Mouse (Mus musculus): ENCODE results near the gene Gtf3c3. TPM values are rescaled to one million over a fixed set of nuclear protein-coding genes. Genes with fewer than 3 reads are reported as not detected.

Gene Gtf3c3
- polyA plus RNA-seq, 1 experiment from 2014 or later, result 34.5 TPM

- no peak overlapping the region for H3K4me2 ChIP-seq
- H3K27ac ChIP-seq (ENCODE audit: low read depth, low read length), result no peak overlapping the region
- DNase-seq (ENCODE audit: low spot score, missing footprints) (peak; percentile 74), ATAC-seq (ENCODE audit: low FRiP score) (no peak)
- no peaks in the 10 kb centered on the region for H3K4me1 ChIP-seq (ENCODE audit: control insufficient read depth, insufficient read depth, low read length)
- 0 out of 2 replicates have a peak, but pooled peaks cover 3% of the 10 kb centered on the region for H3K36me3 ChIP-seq (ENCODE audit: control insufficient read depth, insufficient read depth, low read length)
- H3K27me3 ChIP-seq (ENCODE audit: control insufficient read depth, insufficient read depth, low read length), result no peaks in the 10 kb centered on the region
- H3K9me3 ChIP-seq (ENCODE audit: control insufficient read depth, low read length), result no peaks in the 10 kb centered on the region
- no peak overlapping the region for H3K4me3 ChIP-seq (ENCODE audit: low read depth, low read length)
- no peak overlapping the region for H3K9ac ChIP-seq (ENCODE audit: low read length)
- 88% methylated on average over 4 of the region's 4 CpGs for WGBS
Measured at GRCm38 (mm10) chr1:54422195-54422750, 16.5 kb downstream of the Gtf3c3 start.

- no peaks in the 10 kb centered on the region for H3K27me3 ChIP-seq (ENCODE audit: control insufficient read depth, insufficient read depth, low read length)
Measured at GRCm38 (mm10) chr1:54421670-54422069, 17.1 kb downstream of the Gtf3c3 start.

GRCm38 (mm10) chr1:54402736-54403135 lies 36.0 kb downstream of the Gtf3c3 start:
- Histone ChIP-seq H3K9me3 (ENCODE audit: control insufficient read depth, low read length) (no peaks in the 10 kb centered on the region), H3K36me3 (ENCODE audit: control insufficient read depth, insufficient read depth, low read length) (peaks cover 10% of the 10 kb centered on the region), H3K4me2 (no peak overlapping the region), H3K4me1 (ENCODE audit: control insufficient read depth, insufficient read depth, low read length) (no peaks in the 10 kb centered on the region), H3K27me3 (ENCODE audit: control insufficient read depth, insufficient read depth, low read length) (no peaks in the 10 kb centered on the region), H3K4me3 (ENCODE audit: low read depth, low read length) (no peak overlapping the region), H3K27ac (ENCODE audit: low read depth, low read length) (no peak overlapping the region), H3K9ac (ENCODE audit: low read length) (no peak overlapping the region)
- DNase-seq (ENCODE audit: low spot score, missing footprints) (peak; percentile 69), ATAC-seq (ENCODE audit: low FRiP score) (no peak)

More at GRCm38 (mm10) chr1:54421670-54422069, 17.1 kb downstream of the Gtf3c3 start:
- no peak overlapping the region for H3K9ac ChIP-seq (ENCODE audit: low read length)
- no peak overlapping the region for H3K27ac ChIP-seq (ENCODE audit: low read depth, low read length)
- DNase-seq (ENCODE audit: low spot score, missing footprints), result no peak
- WGBS, result 93% methylated on average over 3 of the region's 3 CpGs
- no peak for ATAC-seq (ENCODE audit: low FRiP score)
- 0 out of 2 replicates have a peak, but pooled peaks cover 3% of the 10 kb centered on the region for H3K36me3 ChIP-seq (ENCODE audit: control insufficient read depth, insufficient read depth, low read length)
- no peak overlapping the region for H3K4me3 ChIP-seq (ENCODE audit: low read depth, low read length)
- H3K4me1 ChIP-seq (ENCODE audit: control insufficient read depth, insufficient read depth, low read length), result no peaks in the 10 kb centered on the region
- no peaks in the 10 kb centered on the region for H3K9me3 ChIP-seq (ENCODE audit: control insufficient read depth, low read length)
- H3K4me2 ChIP-seq, result no peak overlapping the region

- no peaks in the 10 kb centered on the region for H3K36me3 ChIP-seq (ENCODE audit: control insufficient read depth, insufficient read depth, low read length)
- H3K27me3 ChIP-seq (ENCODE audit: control insufficient read depth, insufficient read depth, low read length), result no peaks in the 10 kb centered on the region
- H3K4me1 ChIP-seq (ENCODE audit: control insufficient read depth, insufficient read depth, low read length), result no peaks in the 10 kb centered on the region
- no peak overlapping the region for H3K4me2 ChIP-seq
- H3K9ac ChIP-seq (ENCODE audit: low read length), result no peak overlapping the region
- H3K27ac ChIP-seq (ENCODE audit: low read depth, low read length), result no peak overlapping the region
- no peaks in the 10 kb centered on the region for H3K9me3 ChIP-seq (ENCODE audit: control insufficient read depth, low read length)
- ATAC-seq (ENCODE audit: low FRiP score) (no peak), DNase-seq (ENCODE audit: low spot score, missing footprints) (peak; percentile 78)
- 14% methylated on average over 1 of the region's 1 CpGs for WGBS
- no peak overlapping the region for H3K4me3 ChIP-seq (ENCODE audit: low read depth, low read length)
Measured at GRCm38 (mm10) chr1:54384221-54384620, 54.5 kb downstream of the Gtf3c3 start.

- H3K4me2 ChIP-seq, result no peak overlapping the region
- H3K27ac ChIP-seq (ENCODE audit: low read depth, low read length), result no peak overlapping the region
- H3K4me3 ChIP-seq (ENCODE audit: low read depth, low read length), result no peak overlapping the region
- no peak overlapping the region for H3K9ac ChIP-seq (ENCODE audit: low read length)
- no peaks in the 10 kb centered on the region for H3K9me3 ChIP-seq (ENCODE audit: control insufficient read depth, low read length)
- DNase-seq (ENCODE audit: low spot score, missing footprints) (peak; percentile 89), ATAC-seq (ENCODE audit: low FRiP score) (peak; percentile 55; the same call in 1 of the 2 replicates)
- H3K27me3 ChIP-seq (ENCODE audit: control insufficient read depth, insufficient read depth, low read length), result no peaks in the 10 kb centered on the region
- no peaks in the 10 kb centered on the region for H3K4me1 ChIP-seq (ENCODE audit: control insufficient read depth, insufficient read depth, low read length)
- no peaks in the 10 kb centered on the region for H3K36me3 ChIP-seq (ENCODE audit: control insufficient read depth, insufficient read depth, low read length)
- 91% methylated on average over 9 of the region's 9 CpGs for WGBS
Measured at GRCm38 (mm10) chr1:54380978-54381914, 57.5 kb downstream of the Gtf3c3 start.

GRCm38 (mm10) chr1:54377506-54378051 lies 61.2 kb downstream of the Gtf3c3 start:
- no peaks in the 10 kb centered on the region for H3K4me1 ChIP-seq (ENCODE audit: control insufficient read depth, insufficient read depth, low read length)
- DNase-seq (ENCODE audit: low spot score, missing footprints) (peak; percentile 28), ATAC-seq (ENCODE audit: low FRiP score) (no peak)
- no peak overlapping the region for H3K27ac ChIP-seq (ENCODE audit: low read depth, low read length)
- no peaks in the 10 kb centered on the region for H3K9me3 ChIP-seq (ENCODE audit: control insufficient read depth, low read length)
- H3K9ac ChIP-seq (ENCODE audit: low read length), result no peak overlapping the region
- no peaks in the 10 kb centered on the region for H3K27me3 ChIP-seq (ENCODE audit: control insufficient read depth, insufficient read depth, low read length)
- no peak overlapping the region for H3K4me2 ChIP-seq
- H3K36me3 ChIP-seq (ENCODE audit: control insufficient read depth, insufficient read depth, low read length), result no peaks in the 10 kb centered on the region
- H3K4me3 ChIP-seq (ENCODE audit: low read depth, low read length), result no peak overlapping the region

GRCm38 (mm10) chr1:54356566-54356965 lies 82.2 kb downstream of the Gtf3c3 start:
- H3K4me3 ChIP-seq (ENCODE audit: low read depth, low read length), result no peak overlapping the region
- H3K27ac ChIP-seq (ENCODE audit: low read depth, low read length), result no peak overlapping the region
- H3K4me2 ChIP-seq, result no peak overlapping the region
- WGBS, result 87% methylated on average over 6 of the region's 6 CpGs
- H3K27me3 ChIP-seq (ENCODE audit: control insufficient read depth, insufficient read depth, low read length), result no peaks in the 10 kb centered on the region
- no peak overlapping the region for H3K9ac ChIP-seq (ENCODE audit: low read length)
- ATAC-seq (ENCODE audit: low FRiP score) (no peak), DNase-seq (ENCODE audit: low spot score, missing footprints) (no peak)
- H3K4me1 ChIP-seq (ENCODE audit: control insufficient read depth, insufficient read depth, low read length), result no peaks in the 10 kb centered on the region
- no peaks in the 10 kb centered on the region for H3K9me3 ChIP-seq (ENCODE audit: control insufficient read depth, low read length)
- no peaks in the 10 kb centered on the region for H3K36me3 ChIP-seq (ENCODE audit: control insufficient read depth, insufficient read depth, low read length)

- Histone ChIP-seq H3K9ac (ENCODE audit: low read length) (no peak overlapping the region), H3K27ac (ENCODE audit: low read depth, low read length) (no peak overlapping the region), H3K4me3 (ENCODE audit: low read depth, low read length) (no peak overlapping the region), H3K4me1 (ENCODE audit: control insufficient read depth, insufficient read depth, low read length) (no peaks in the 10 kb centered on the region), H3K9me3 (ENCODE audit: control insufficient read depth, low read length) (no peaks in the 10 kb centered on the region), H3K4me2 (no peak overlapping the region), H3K27me3 (ENCODE audit: control insufficient read depth, insufficient read depth, low read length) (no peaks in the 10 kb centered on the region), H3K36me3 (ENCODE audit: control insufficient read depth, insufficient read depth, low read length) (no peaks in the 10 kb centered on the region)
- 88% methylated on average over 5 of the region's 5 CpGs for WGBS
- ATAC-seq (ENCODE audit: low FRiP score) (no peak), DNase-seq (ENCODE audit: low spot score, missing footprints) (no peak)
Measured at GRCm38 (mm10) chr1:54355485-54355884, 83.3 kb downstream of the Gtf3c3 start.

- ATAC-seq (ENCODE audit: low FRiP score) (no peak), DNase-seq (ENCODE audit: low spot score, missing footprints) (no peak)
- Histone ChIP-seq H3K27ac (ENCODE audit: low read depth, low read length) (no peak overlapping the region), H3K4me3 (ENCODE audit: low read depth, low read length) (no peak overlapping the region), H3K27me3 (ENCODE audit: control insufficient read depth, insufficient read depth, low read length) (no peaks in the 10 kb centered on the region), H3K36me3 (ENCODE audit: control insufficient read depth, insufficient read depth, low read length) (no peaks in the 10 kb centered on the region), H3K4me1 (ENCODE audit: control insufficient read depth, insufficient read depth, low read length) (no peaks in the 10 kb centered on the region), H3K4me2 (no peak overlapping the region), H3K9me3 (ENCODE audit: control insufficient read depth, low read length) (no peaks in the 10 kb centered on the region), H3K9ac (ENCODE audit: low read length) (no peak overlapping the region)
- WGBS, result 93% methylated on average over 4 of the region's 4 CpGs
Measured at GRCm38 (mm10) chr1:54354786-54355185, 84.0 kb downstream of the Gtf3c3 start.

Measured in midbrain, embryonic 11.5 days (tissue).